Mouse (Mus musculus): Measurements from ENCODE around the gene Myo3b.
A peak's percentile ranks its signal among the peaks of the same experiment; 100 is the strongest.

Myo3b gene

GRCm38 (mm10) chr2:70379939-70380338 is 341.0 kb downstream of the Myo3b start:
- no peak for DNase-seq

GRCm38 (mm10) chr2:70388645-70389044 is 349.7 kb downstream of the Myo3b start:
- no peak for DNase-seq

- no peak for DNase-seq
Measured at GRCm38 (mm10) chr2:70389162-70389561, 350.2 kb downstream of the Myo3b start.

GRCm38 (mm10) chr2:70397734-70398276 is 358.9 kb downstream of the Myo3b start:
- DNase-seq: no peak

GRCm38 (mm10) chr2:70399441-70400115 is 360.7 kb downstream of the Myo3b start:
- DNase-seq: no peak

- DNase-seq: no peak
Measured at GRCm38 (mm10) chr2:70400321-70400720, 361.4 kb downstream of the Myo3b start.

- DNase-seq: no peak
Measured at GRCm38 (mm10) chr2:70404301-70404700, 365.4 kb downstream of the Myo3b start.

- DNase-seq: no peak
Measured at GRCm38 (mm10) chr2:70406846-70407245, 367.9 kb downstream of the Myo3b start.

GRCm38 (mm10) chr2:70407729-70408128 is 368.8 kb downstream of the Myo3b start:
- no peak for DNase-seq

GRCm38 (mm10) chr2:70410298-70410885 is 371.5 kb downstream of the Myo3b start:
- peak; percentile 33 to 35 for DNase-seq

GRCm38 (mm10) chr2:70412315-70412714 is 373.4 kb downstream of the Myo3b start:
- DNase-seq: no peak

- DNase-seq: no peak
Measured at GRCm38 (mm10) chr2:70414386-70414785, 375.5 kb downstream of the Myo3b start.

GRCm38 (mm10) chr2:70415521-70415920 is 376.6 kb downstream of the Myo3b start:
- DNase-seq: no peak

- DNase-seq: no peak
Measured at GRCm38 (mm10) chr2:70419336-70419735, 380.4 kb downstream of the Myo3b start.

GRCm38 (mm10) chr2:70421144-70421874 is 382.4 kb downstream of the Myo3b start:
- no peak for DNase-seq

- no peak for DNase-seq
Measured at GRCm38 (mm10) chr2:70425611-70426010, 386.7 kb downstream of the Myo3b start.

GRCm38 (mm10) chr2:70443035-70443434 is 404.1 kb downstream of the Myo3b start:
- DNase-seq: peak; percentile 20 to 25

GRCm38 (mm10) chr2:70444141-70444540 is 405.2 kb downstream of the Myo3b start:
- DNase-seq: peak; percentile 43 to 64

GRCm38 (mm10) chr2:70456205-70456604 is 417.3 kb downstream of the Myo3b start:
- no peak for DNase-seq

GRCm38 (mm10) chr2:70463606-70464005 is 424.7 kb downstream of the Myo3b start:
- DNase-seq: no peak

- DNase-seq: no peak
Measured at GRCm38 (mm10) chr2:70471136-70471535, 432.2 kb downstream of the Myo3b start.

- peak in 1 of 2 experiments; percentile 8 for DNase-seq
Measured at GRCm38 (mm10) chr2:70471861-70472620, 433.1 kb downstream of the Myo3b start.
